Mouse (Mus musculus) CH12.LX (cell line): Measurements from ENCODE around the gene Evx2.

Experiments
- CHD2 ChIP-seq: IDR thresholded peaks from 2 replicates; pipeline ENCODE4 v1.6.1; 2011; ENCODE audit warnings: low read length, improper control_type of control experiment
- CTCF ChIP-seq, 2 experiments: IDR thresholded peaks in 1 of 2; conservative IDR thresholded peaks in 1 of 2; 2 replicates each; pipeline ENCODE4 v1.5.1; 2011 to 2012; ENCODE audit warnings: low read depth in 2 of 2, low read length in 2 of 2, improper control_type of control experiment in 1 of 2, inconsistent platforms in 1 of 2, mild to moderate bottlenecking in 1 of 2, moderate library complexity in 1 of 2
- E2F4 ChIP-seq: IDR thresholded peaks from 2 replicates; pipeline ENCODE4 v1.6.1; 2011; ENCODE audit warnings: low read depth, low read length, improper control_type of control experiment; ENCODE audit not compliant: insufficient replicate concordance
- ELF1 ChIP-seq: IDR thresholded peaks from 2 replicates; pipeline ENCODE4 v1.6.1; 2014; ENCODE audit warnings: low read depth, mild to moderate bottlenecking, inconsistent platforms, low read length, improper control_type of control experiment
- EP300 ChIP-seq: IDR thresholded peaks from 2 replicates; pipeline ENCODE4 v1.6.1; 2011; ENCODE audit warnings: low read length, improper control_type of control experiment
- IRF4 ChIP-seq: IDR thresholded peaks from 2 replicates; pipeline ENCODE4 v1.6.1; 2014; ENCODE audit warnings: low read depth, mild to moderate bottlenecking, inconsistent platforms, low read length, improper control_type of control experiment
- KAT2A ChIP-seq: IDR thresholded peaks from 2 replicates; pipeline ENCODE4 v1.6.1; 2012; ENCODE audit warnings: low read length, improper control_type of control experiment, inconsistent platforms; ENCODE audit not compliant: insufficient replicate concordance
- MAFK ChIP-seq: IDR thresholded peaks from 2 replicates; pipeline ENCODE4 v1.6.1; 2011; ENCODE audit warnings: low read length, improper control_type of control experiment; ENCODE audit not compliant: insufficient replicate concordance
- MAZ ChIP-seq: IDR thresholded peaks from 2 replicates; pipeline ENCODE4 v1.6.1; 2012; ENCODE audit warnings: low read depth, mild to moderate bottlenecking, inconsistent platforms, low read length, improper control_type of control experiment, moderate library complexity
- PAX5 ChIP-seq: IDR thresholded peaks from 2 replicates; pipeline ENCODE4 v1.6.1; 2012; ENCODE audit warnings: low read length, inconsistent platforms, mixed read lengths
- POLR2A ChIP-seq: IDR thresholded peaks from 2 replicates; pipeline ENCODE4 v1.6.1; 2011; ENCODE audit warnings: low read depth, mild to moderate bottlenecking, improper control_type of control experiment, low read length
- USF1 ChIP-seq: IDR thresholded peaks from 2 replicates; pipeline ENCODE4 v1.6.1; 2014; ENCODE audit warnings: low read depth, mild to moderate bottlenecking, inconsistent platforms, low read length, improper control_type of control experiment
- ZKSCAN1 ChIP-seq: IDR thresholded peaks from 2 replicates; pipeline ENCODE4 v1.6.1; 2012; ENCODE audit warnings: low read depth, inconsistent platforms, low read length, improper control_type of control experiment, borderline replicate concordance

DNA sequence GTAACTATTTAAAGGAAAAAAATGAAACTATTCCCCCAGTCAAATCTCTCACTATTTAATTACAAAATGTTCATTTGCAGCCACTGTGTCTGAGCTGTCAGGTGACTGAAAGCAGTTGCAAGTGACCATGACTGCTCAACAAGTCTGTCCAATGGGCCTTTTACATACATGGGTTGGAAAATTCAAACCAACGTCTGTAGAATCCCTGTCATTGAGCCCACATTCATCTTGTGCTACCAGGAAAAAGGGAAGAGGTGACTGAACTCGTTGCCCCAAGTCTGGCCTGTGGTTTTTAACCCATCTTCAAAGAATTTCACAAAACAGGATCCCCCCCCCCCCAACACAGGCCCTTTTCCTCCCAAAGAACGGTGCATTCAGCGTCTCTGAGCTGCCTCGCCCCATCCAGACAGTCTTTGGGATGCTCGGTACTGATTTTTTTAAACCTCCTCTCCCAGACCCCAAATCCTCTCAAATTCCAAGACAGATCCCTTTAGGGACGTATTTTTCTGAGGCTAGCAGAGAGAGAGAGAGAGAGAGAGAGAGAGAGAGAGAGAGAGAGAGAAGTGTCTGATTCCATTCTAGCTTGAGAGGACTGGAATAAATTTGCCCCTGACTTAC, 36.6 kb upstream of the Evx2 start:
- TF ChIP-seq USF1 (no peak), POLR2A (no peak), IRF4 (no peak), ZKSCAN1 (no peak), PAX5 (no peak), CTCF (conservative IDR thresholded peaks at IDR 0.05 in 1 of 2, IDR thresholded peaks at IDR 0.05 in 1 of 2; ENCODE audit: low read depth in 2 of 2, low read length in 2 of 2) (no peak), MAZ (no peak), KAT2A (no peak), CHD2 (no peak), EP300 (no peak), MAFK (no peak), E2F4 (no peak), ELF1 (no peak)
